Mouse (Mus musculus) G1E (cell line): Measurements from ENCODE around the gene Dnajc7. TPM values are rescaled to one million over a fixed set of nuclear protein-coding genes. Genes with fewer than 3 reads are reported as not detected.
"Not testable (repeated sequence)": the region's sequence is repeated elsewhere in the genome, so short reads cannot be mapped to it uniquely, and the experiment has no call there.

ENCODE experiments used
- ATAC-seq: 2 replicates; pipeline ENCODE4 v1.8.0; 2016; ENCODE audit warnings: mild to moderate bottlenecking; ENCODE audit not compliant: insufficient number of reproducible peaks, poor library complexity, low FRiP score, severe bottlenecking; ENCODE audit errors: extremely low read depth
- DNase-seq: peaks from one replicate; pipeline ENCODE4 v3.0.0; 2012; ENCODE audit warnings: low spot score
- H3K27me3 ChIP-seq: 2 replicates; pipeline ENCODE4 v1.6.1; 2012; ENCODE audit warnings: mild to moderate bottlenecking, low read length, inconsistent platforms; ENCODE audit not compliant: insufficient read depth
- H3K36me3 ChIP-seq: replicated peaks from 2 replicates; pipeline ENCODE3; 2012; ENCODE audit warnings: mild to moderate bottlenecking, inconsistent platforms
- H3K4me1 ChIP-seq: 2 replicates; pipeline ENCODE4 v1.6.1; 2012; ENCODE audit warnings: low read depth, low read length, inconsistent platforms, mixed read lengths; ENCODE audit not compliant: insufficient read depth
- H3K4me3 ChIP-seq: 2 replicates; pipeline ENCODE4 v1.5.1; 2012; ENCODE audit warnings: low read depth, mild to moderate bottlenecking, inconsistent platforms, low read length, moderate library complexity, mixed read lengths
- H3K9me3 ChIP-seq: replicated peaks from 2 replicates; pipeline ENCODE4 v1.6.1; 2012; ENCODE audit warnings: inconsistent platforms
- CTCF ChIP-seq: IDR thresholded peaks from 2 replicates; pipeline ENCODE4 v1.5.1; 2012; ENCODE audit warnings: low read depth, low read length, inconsistent platforms, mixed read lengths
- GATA1 ChIP-seq: IDR thresholded peaks from 2 replicates; pipeline ENCODE4 v1.6.1; 2012; ENCODE audit warnings: borderline replicate concordance, low read length, inconsistent platforms, mixed read lengths
- GATA2 ChIP-seq: IDR thresholded peaks from 2 replicates; pipeline ENCODE4 v1.6.1; 2012; ENCODE audit warnings: low read depth, low read length, inconsistent platforms, borderline replicate concordance
- POLR2AphosphoS5 ChIP-seq: IDR thresholded peaks from 2 replicates; pipeline ENCODE4 v1.6.1; 2012; ENCODE audit warnings: low read depth, low read length, inconsistent platforms; ENCODE audit not compliant: insufficient replicate concordance
- TAL1 ChIP-seq: conservative IDR thresholded peaks from 2 replicates; pipeline ENCODE4 v1.6.1; 2012; ENCODE audit warnings: low read depth, low read length, inconsistent platforms, mixed read lengths
- polyA plus RNA-seq: library from polyadenylated mRNA; stranded (reverse); fragments of >175 nt; gene quantifications from 2 replicates; pipeline ENCODE4 v1.2.3, GENCODE M21; 2012
- total RNA-seq, 2 experiments: library from RNA; stranded (forward) in 1 of 2; stranded (reverse) in 1 of 2; fragments of 200-1000 nt in 1 of 2; fragments of >200 nt in 1 of 2; fragmentation: Nextera tagmentation in 1 of 2; gene quantifications; 2 replicates each; pipeline ENCODE4 v1.2.3; 2014 to 2017

Gene Dnajc7
- total and polyA plus RNA-seq, 3 experiments: 140 to 234 (median 151) TPM

DNA sequence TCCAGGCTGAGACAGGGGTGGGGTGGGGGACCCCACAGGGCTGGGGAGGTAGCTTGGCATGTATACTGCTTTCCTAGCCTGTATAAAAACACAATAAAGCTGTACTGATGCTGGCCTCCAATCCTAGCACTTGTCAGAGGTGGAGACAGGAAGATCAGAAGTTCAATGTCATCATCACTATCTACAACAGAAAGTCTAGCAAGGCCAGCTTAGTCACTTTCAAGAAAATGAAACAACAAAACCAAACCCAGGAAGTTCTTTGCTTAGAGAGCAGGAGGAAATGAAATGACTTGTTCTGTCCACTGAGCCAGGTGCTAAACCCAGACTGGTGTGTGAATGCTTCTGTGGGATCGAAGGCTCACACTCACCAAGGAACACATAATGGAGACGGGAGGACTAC is 31.5 kb downstream of the Dnajc7 start:
- DNase-seq (no peak), ATAC-seq (no peak)
- no peak overlapping the region for H3K4me3 ChIP-seq
- no peaks in the 10 kb centered on the region for H3K4me1 ChIP-seq
- no peaks in the 10 kb centered on the region for H3K27me3 ChIP-seq
- H3K36me3 ChIP-seq: peaks cover 100% of the 10 kb centered on the region
- TF ChIP-seq POLR2AphosphoS5 (no peak), CTCF (no peak), GATA1 (no peak), GATA2 (no peak), TAL1 (no peak)
- no peaks in the 10 kb centered on the region for H3K9me3 ChIP-seq

DNA sequence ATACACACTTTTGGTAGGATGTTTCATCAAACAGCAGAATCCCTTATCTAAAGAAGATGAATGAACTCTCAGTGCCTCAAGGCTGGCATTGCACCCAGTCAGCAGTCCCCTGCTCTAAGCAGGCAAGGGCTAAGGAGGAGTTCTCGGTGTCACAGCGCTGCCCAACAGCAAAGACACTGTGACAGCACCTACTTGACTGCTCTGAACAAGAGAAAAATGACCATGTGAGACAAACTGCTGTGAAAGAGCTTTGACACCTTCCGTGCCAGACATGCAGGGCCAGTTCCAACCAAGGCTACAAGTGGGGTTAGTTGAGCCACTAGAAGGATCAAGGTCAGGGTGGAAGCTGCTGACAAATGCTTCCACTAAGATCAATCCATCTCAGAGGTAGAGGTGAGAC is 34.8 kb downstream of the Dnajc7 start:
- TF ChIP-seq POLR2AphosphoS5 (no peak), GATA2 (no peak), GATA1 (no peak), CTCF (no peak), TAL1 (no peak)
- H3K9me3 ChIP-seq: no peaks in the 10 kb centered on the region
- ATAC-seq (no peak), DNase-seq (no peak)
- no peaks in the 10 kb centered on the region; the same call in 1 of the 2 replicates for H3K4me1 ChIP-seq
- peaks cover 100% of the 10 kb centered on the region for H3K36me3 ChIP-seq
- no peak overlapping the region for H3K4me3 ChIP-seq
- no peaks in the 10 kb centered on the region for H3K27me3 ChIP-seq

DNA sequence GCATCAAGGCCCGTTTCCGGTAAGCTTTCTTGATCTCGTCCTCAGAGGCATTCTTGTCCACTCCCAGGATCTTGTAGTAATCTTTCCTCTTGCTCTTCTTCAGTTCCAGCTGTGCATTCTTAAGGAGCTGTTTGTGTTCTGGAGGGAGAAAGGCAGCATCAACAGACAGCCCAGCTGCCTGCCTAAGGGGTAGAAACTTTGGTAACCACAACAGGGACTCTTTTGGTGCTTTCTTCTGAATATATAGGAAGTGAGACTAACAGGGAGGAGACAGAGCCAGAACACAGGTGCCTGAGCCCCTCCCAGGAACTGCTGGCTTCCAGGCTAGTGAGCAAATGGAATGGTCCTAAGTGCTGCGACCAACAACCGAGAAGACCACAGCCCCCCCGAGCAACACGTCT is 35.4 kb downstream of the Dnajc7 start:
- ATAC-seq: no peak
- Histone ChIP-seq H3K4me3 (no peak overlapping the region), H3K9me3 (no peaks in the 10 kb centered on the region), H3K27me3 (no peaks in the 10 kb centered on the region), H3K4me1 (no peaks in the 10 kb centered on the region; the same call in 1 of the 2 replicates), H3K36me3 (peaks cover 100% of the 10 kb centered on the region)
- TF ChIP-seq POLR2AphosphoS5 (no peak), CTCF (no peak), GATA1 (no peak), GATA2 (no peak), TAL1 (no peak)
- no peak for DNase-seq

DNA sequence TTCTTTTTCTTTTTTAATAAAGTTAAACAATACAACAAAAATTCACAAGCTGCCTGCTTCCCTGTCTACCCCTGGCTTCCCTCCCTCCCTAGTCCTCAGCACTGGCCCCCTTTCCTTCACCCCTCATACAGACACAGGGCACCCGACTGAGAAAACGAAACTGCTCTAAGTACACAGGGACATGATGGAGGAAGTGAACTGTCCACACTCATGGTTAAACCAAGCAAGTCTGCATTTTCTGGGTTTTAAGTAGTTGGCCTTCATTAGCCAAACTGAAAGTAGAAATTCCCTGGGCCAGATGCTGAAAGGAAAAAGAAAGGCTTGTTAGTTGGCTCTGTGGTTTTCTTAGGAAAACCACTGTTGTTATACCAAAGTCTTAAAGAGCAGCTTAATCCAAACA is 37.1 kb downstream of the Dnajc7 start:
- no peak overlapping the region for H3K4me3 ChIP-seq
- H3K4me1 ChIP-seq: peaks cover 2% of the 10 kb centered on the region; the same call in 1 of the 2 replicates
- no peaks in the 10 kb centered on the region for H3K27me3 ChIP-seq
- DNase-seq: no peak
- H3K36me3 ChIP-seq: peaks cover 100% of the 10 kb centered on the region
- no peaks in the 10 kb centered on the region for H3K9me3 ChIP-seq
- ATAC-seq: no peak
- TF ChIP-seq GATA1 (no peak), TAL1 (no peak), POLR2AphosphoS5 (no peak), GATA2 (no peak), CTCF (no peak)

DNA sequence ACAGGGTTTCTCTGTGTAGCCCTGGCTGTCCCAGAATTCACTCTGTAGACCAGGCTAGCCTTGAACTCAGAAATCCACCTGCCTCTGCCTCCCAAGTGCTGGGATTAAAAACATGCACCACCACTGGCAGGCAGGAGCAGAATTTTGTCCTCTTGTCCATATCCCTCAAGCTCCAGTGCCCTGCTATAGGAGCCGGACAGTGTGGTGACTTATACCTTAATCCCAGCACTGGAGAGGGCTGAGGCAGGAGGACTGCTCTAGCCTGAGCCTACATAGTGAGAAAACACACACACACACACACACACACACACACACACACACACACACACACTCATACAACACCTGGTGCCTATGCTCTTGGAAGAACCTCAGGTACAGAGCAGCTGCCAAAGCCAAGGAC is 37.6 kb downstream of the Dnajc7 start:
- peaks cover 100% of the 10 kb centered on the region for H3K36me3 ChIP-seq
- H3K4me1 ChIP-seq, H3K4me3 ChIP-seq, H3K9me3 ChIP-seq, ATAC-seq, DNase-seq, H3K27me3 ChIP-seq: not testable (repeated sequence)

DNA sequence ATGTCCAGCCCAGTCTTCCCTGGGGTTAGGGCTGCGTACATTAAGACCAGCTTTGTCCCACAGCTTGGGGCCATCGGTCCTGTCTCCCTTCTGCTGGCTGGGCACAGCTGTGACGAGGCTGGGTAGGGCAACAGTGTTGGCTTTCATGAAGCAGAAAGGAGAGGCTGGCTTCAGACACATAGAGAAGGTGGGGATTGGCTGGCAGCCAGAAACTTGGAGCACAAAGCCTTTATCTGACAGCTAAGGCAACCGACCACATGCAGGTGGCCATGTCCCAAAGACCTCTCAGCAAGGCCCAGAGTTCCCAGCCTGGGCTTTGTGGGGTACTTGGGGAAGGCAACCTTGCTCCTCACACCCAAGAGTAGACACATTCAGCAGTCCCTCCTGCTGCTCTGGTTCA is 38.2 kb downstream of the Dnajc7 start:
- Histone ChIP-seq H3K27me3 (no peaks in the 10 kb centered on the region), H3K36me3 (peaks cover 100% of the 10 kb centered on the region), H3K9me3 (no peaks in the 10 kb centered on the region), H3K4me1 (peaks cover 2% of the 10 kb centered on the region; the same call in 1 of the 2 replicates), H3K4me3 (no peak overlapping the region)
- DNase-seq: peak; percentile 42
- TF ChIP-seq TAL1: no peak
- TF ChIP-seq GATA2: no peak
- TF ChIP-seq GATA1: no peak
- TF ChIP-seq CTCF: no peak
- TF ChIP-seq POLR2AphosphoS5: no peak
- ATAC-seq: no peak

DNA sequence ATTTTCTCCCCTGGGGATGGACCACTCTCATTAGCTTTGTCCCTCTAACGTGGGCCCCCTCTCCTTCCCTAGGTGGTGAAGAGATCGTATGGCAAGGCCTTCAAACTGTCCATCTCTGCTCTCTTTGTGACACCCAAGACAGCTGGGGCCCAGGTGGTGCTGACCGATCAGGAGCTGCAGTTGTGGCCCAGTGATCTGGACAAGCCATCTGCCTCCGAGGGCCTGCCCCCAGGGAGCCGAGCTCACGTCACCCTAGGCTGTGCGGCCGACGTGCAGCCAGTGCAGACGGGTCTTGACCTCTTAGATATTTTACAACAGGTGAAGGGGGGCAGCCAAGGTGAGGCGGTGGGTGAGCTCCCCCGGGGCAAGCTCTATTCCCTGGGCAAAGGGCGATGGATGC is 39.7 kb downstream of the Dnajc7 start:
- Histone ChIP-seq H3K36me3 (peaks cover 96% of the 10 kb centered on the region), H3K4me1 (peaks cover 8% of the 10 kb centered on the region), H3K9me3 (no peaks in the 10 kb centered on the region), H3K27me3 (no peaks in the 10 kb centered on the region), H3K4me3 (no peak overlapping the region)
- ATAC-seq: no peak
- TF ChIP-seq CTCF: no peak
- TF ChIP-seq GATA2: no peak
- no peak for TF ChIP-seq GATA1
- TF ChIP-seq TAL1: no peak
- TF ChIP-seq POLR2AphosphoS5: no peak
- no peak for DNase-seq
